Mouse (Mus musculus): Measurements from ENCODE around the gene Selenot.

Gene Selenot

DNA sequence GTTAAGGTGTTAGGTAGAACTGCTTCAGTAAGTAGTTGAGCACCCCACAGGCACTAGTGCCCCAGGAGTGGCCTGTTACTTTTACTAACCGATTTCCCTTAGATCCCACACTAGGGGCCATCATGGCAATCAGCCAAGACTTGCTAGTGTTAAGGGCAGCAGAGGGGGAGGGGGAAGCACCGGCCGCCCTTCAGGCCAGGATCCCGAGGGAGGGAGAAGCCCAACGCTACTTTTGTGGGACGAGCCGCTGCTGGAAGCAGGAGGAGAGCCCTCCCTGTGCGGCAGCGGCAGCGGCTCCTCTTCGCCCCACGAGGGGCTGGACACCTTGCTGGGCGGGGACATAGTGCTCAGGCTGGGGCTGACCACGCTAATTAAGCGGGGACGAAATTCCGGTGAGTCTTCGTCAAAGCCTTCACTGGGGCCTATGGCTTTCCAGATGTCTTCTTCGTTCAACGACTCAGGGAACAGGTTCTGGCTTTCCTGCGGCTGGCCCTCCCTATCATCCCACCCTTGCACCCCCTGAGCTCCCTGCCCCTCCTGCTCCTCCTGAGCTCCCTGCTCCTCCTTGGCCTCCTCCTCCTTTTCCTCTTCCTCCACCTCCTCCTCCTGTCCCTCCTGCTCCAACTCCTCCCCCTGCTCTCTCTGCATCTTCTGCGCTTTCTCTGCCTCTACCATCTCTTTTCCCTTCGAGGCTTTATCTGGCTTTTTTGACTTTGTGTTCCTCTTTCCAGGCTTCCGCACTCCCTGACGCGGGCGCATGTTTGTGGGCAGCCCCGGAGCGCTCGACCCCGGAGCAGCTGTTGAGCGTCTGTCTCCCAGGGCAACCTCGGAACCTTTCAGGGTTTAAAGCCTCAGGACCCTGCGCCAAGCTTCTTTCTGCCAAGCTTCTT, 60.2 kb downstream of the Selenot start, which contains the start of gene Erich6:
TSS of gene Erich6 (minus strand) at position 802 of the 890 bp plus-strand sequence.
- DNase-seq (ENCODE audit: low spot score in 2 of 2), result peak in 1 of 2 experiments; percentile 2

Data from spleen, postnatal 36 days (tissue).